Mouse (Mus musculus) brain, embryonic 14.5 days (tissue): Measurements from ENCODE around the gene Plcg1.

Experiments used
- CTCF ChIP-seq: fragments of 200-500 bp; IDR thresholded peaks from 2 replicates; pipeline ENCODE4 v1.5.1; 2012; ENCODE audit warnings: inconsistent platforms, mild to moderate bottlenecking, moderate library complexity, borderline replicate concordance; ENCODE audit not compliant: insufficient read depth, insufficient read length; ENCODE audit errors: extremely low read depth
- POLR2A ChIP-seq: fragments of 200-500 bp; IDR thresholded peaks from 2 replicates; pipeline ENCODE4 v1.6.1; 2012; ENCODE audit warnings: mild to moderate bottlenecking, inconsistent platforms, borderline replicate concordance; ENCODE audit not compliant: poor library complexity, insufficient read depth, insufficient read length, severe bottlenecking; ENCODE audit errors: extremely low read depth

GRCm38 (mm10) chr2:160768097-160768695 is 37.1 kb downstream of the Plcg1 start:
- TF ChIP-seq CTCF (no peak), POLR2A (no peak)
